Mouse (Mus musculus): ENCODE data around the gene Wipi1. TPM values are rescaled to one million over a fixed set of nuclear protein-coding genes. Genes with fewer than 3 reads are reported as not detected.

Wipi1 gene
- 0.59 TPM for total RNA-seq (2023)

GRCm38 (mm10) chr11:109611303-109612149 lies at the start of gene Wipi1:
Gene Wipi1, minus strand, starts transcription at chr11:109611967.

DNA sequence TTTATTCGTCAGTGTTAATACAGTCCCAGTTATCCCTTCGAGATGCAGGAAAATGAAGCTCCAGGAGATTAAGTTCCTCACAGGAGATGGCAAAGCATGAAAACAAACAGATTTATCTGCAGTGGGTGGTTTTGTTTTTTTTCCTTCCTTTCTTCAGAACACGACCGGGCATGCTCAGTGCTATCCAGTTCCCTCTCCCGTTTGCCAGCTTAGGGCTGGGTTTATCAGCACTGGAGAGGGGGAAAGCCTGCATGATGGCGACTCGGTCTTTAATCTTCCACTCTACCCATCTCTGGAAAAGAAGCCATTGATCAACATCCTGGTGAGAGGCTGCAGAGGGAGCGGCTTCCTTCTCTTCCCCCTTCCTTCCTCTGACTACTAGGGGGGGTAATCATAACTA lies 37.4 kb upstream of the Wipi1 start, which contains the start of gene Prkar1a:
Gene Prkar1a, plus strand, starts transcription at position 200 of the 400 bp plus-strand sequence.

Other genes with a start within 250 kb of the Wipi1 start
- 123 TPM for gene Gna13, start 249.1 kb downstream of the Wipi1 start, total RNA-seq (2023)
- 1.0 TPM for gene 9930022D16Rik, start 198.1 kb downstream of the Wipi1 start, total RNA-seq (2023)
- gene Amz2, start 186.0 kb downstream of the Wipi1 start, total RNA-seq (2023): 51.0 TPM
- gene Arsg, start 138.6 kb downstream of the Wipi1 start, total RNA-seq (2023): 2.1 TPM
- 22.9 TPM for gene Slc16a6, start 138.4 kb downstream of the Wipi1 start, total RNA-seq (2023)
- gene Prkar1a, start 37.4 kb upstream of the Wipi1 start, total RNA-seq (2023): 284 TPM
- 0.59 TPM for gene Fam20a, start 110.3 kb upstream of the Wipi1 start, total RNA-seq (2023)
- not detected for gene 1700012B07Rik, start 216.1 kb upstream of the Wipi1 start, total RNA-seq (2023)